Mouse (Mus musculus): ENCODE results near the gene Gm4869.

- peak; percentile 64; the same call in 1 of the 2 replicates for TF ChIP-seq CTCF (IDR thresholded peaks at IDR 0.05; ENCODE audit: borderline replicate concordance, insufficient read depth, low read length)
- no peak for TF ChIP-seq POLR2A (IDR thresholded peaks at IDR 0.05; ENCODE audit: low read depth, low read length)
Measured at GRCm38 (mm10) chr5:140411339-140411738, 34.1 kb upstream of the Gm4869 start.
